Mouse (Mus musculus) G1E (cell line): ENCODE data around the gene Deaf1. TPM values are rescaled to one million over a fixed set of nuclear protein-coding genes. Genes with fewer than 3 reads are reported as not detected.

ENCODE experiments used
- ATAC-seq: 2 replicates; pipeline ENCODE4 v1.8.0; 2016; ENCODE audit warnings: mild to moderate bottlenecking; ENCODE audit not compliant: insufficient number of reproducible peaks, poor library complexity, low FRiP score, severe bottlenecking; ENCODE audit errors: extremely low read depth
- DNase-seq: peaks from one replicate; pipeline ENCODE4 v3.0.0; 2012; ENCODE audit warnings: low spot score
- H3K27me3 ChIP-seq: 2 replicates; pipeline ENCODE4 v1.6.1; 2012; ENCODE audit warnings: mild to moderate bottlenecking, low read length, inconsistent platforms; ENCODE audit not compliant: insufficient read depth
- H3K36me3 ChIP-seq: replicated peaks from 2 replicates; pipeline ENCODE3; 2012; ENCODE audit warnings: mild to moderate bottlenecking, inconsistent platforms
- H3K4me1 ChIP-seq: 2 replicates; pipeline ENCODE4 v1.6.1; 2012; ENCODE audit warnings: low read depth, low read length, inconsistent platforms, mixed read lengths; ENCODE audit not compliant: insufficient read depth
- H3K4me3 ChIP-seq: 2 replicates; pipeline ENCODE4 v1.5.1; 2012; ENCODE audit warnings: low read depth, mild to moderate bottlenecking, inconsistent platforms, low read length, moderate library complexity, mixed read lengths
- H3K9me3 ChIP-seq: replicated peaks from 2 replicates; pipeline ENCODE4 v1.6.1; 2012; ENCODE audit warnings: inconsistent platforms
- CTCF ChIP-seq: IDR thresholded peaks from 2 replicates; pipeline ENCODE4 v1.5.1; 2012; ENCODE audit warnings: low read depth, low read length, inconsistent platforms, mixed read lengths
- GATA1 ChIP-seq: IDR thresholded peaks from 2 replicates; pipeline ENCODE4 v1.6.1; 2012; ENCODE audit warnings: borderline replicate concordance, low read length, inconsistent platforms, mixed read lengths
- GATA2 ChIP-seq: IDR thresholded peaks from 2 replicates; pipeline ENCODE4 v1.6.1; 2012; ENCODE audit warnings: low read depth, low read length, inconsistent platforms, borderline replicate concordance
- POLR2AphosphoS5 ChIP-seq: IDR thresholded peaks from 2 replicates; pipeline ENCODE4 v1.6.1; 2012; ENCODE audit warnings: low read depth, low read length, inconsistent platforms; ENCODE audit not compliant: insufficient replicate concordance
- TAL1 ChIP-seq: conservative IDR thresholded peaks from 2 replicates; pipeline ENCODE4 v1.6.1; 2012; ENCODE audit warnings: low read depth, low read length, inconsistent platforms, mixed read lengths
- polyA plus RNA-seq: library from polyadenylated mRNA; stranded (reverse); fragments of >175 nt; gene quantifications from 2 replicates; pipeline ENCODE4 v1.2.3, GENCODE M21; 2012
- total RNA-seq, 2 experiments: library from RNA; stranded (forward) in 1 of 2; stranded (reverse) in 1 of 2; fragments of 200-1000 nt in 1 of 2; fragments of >200 nt in 1 of 2; fragmentation: Nextera tagmentation in 1 of 2; gene quantifications; 2 replicates each; pipeline ENCODE4 v1.2.3; 2014 to 2017

Deaf1 gene
- total and polyA plus RNA-seq, 3 experiments: 27.0 to 55.8 (median 41.2) TPM

DNA sequence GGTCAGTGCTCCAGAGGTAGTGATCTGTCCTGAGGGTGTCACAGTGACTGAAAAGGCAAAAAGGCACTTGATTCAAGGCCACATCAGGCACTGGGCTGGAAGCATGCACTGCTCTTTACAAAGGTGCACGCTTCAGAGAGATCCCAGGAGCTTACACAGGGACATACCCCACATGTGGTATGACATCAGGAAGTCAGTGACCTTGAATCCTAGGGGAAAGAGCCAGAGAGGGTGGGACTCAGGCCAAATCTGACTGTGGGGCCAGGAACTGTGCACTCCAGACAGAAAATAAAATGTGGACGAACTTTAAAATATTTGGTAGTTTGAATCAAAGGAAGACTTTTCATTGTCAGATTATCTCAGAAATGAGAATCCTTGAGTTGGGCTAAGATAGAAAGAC is 13.1 kb downstream of the Deaf1 start:
- TF ChIP-seq POLR2AphosphoS5 (no peak), TAL1 (no peak), CTCF (no peak), GATA2 (no peak), GATA1 (no peak)

DNA sequence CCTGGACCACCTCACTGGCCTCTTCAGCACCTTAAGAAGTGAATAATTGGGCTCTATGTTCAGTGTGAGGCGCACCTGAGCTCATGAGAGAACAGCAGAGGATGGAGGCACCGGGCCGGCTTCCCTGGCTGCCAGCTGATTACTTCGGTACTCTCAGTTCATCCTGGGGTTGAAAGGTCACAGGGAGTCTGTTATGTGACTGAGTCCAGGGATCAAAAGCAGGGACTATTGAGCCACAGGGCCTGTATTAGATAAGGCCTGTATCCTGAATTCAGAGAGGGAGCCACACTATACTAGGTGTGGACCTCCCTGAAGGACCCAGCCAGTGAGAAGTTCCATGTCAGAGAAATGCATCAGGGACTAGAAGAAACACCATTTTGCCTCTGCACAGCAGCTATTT is 23.0 kb downstream of the Deaf1 start:
- Histone ChIP-seq H3K4me1 (no peaks in the 10 kb centered on the region), H3K9me3 (no peaks in the 10 kb centered on the region), H3K36me3 (peaks cover 97% of the 10 kb centered on the region), H3K4me3 (no peak overlapping the region), H3K27me3 (no peaks in the 10 kb centered on the region)
- no peak for TF ChIP-seq GATA2
- no peak for TF ChIP-seq TAL1
- TF ChIP-seq GATA1: no peak
- ATAC-seq (no peak), DNase-seq (no peak)

More for the DNA sequence above, 13.1 kb downstream of the Deaf1 start:
- ATAC-seq (no peak), DNase-seq (no peak)
- Histone ChIP-seq H3K27me3 (no peaks in the 10 kb centered on the region), H3K9me3 (no peaks in the 10 kb centered on the region), H3K4me3 (no peak overlapping the region), H3K4me1 (no peaks in the 10 kb centered on the region), H3K36me3 (peaks cover 96% of the 10 kb centered on the region)

- H3K4me3 ChIP-seq: no peak overlapping the region
- peaks cover 95% of the 10 kb centered on the region for H3K36me3 ChIP-seq
- TF ChIP-seq GATA1 (no peak), GATA2 (no peak), TAL1 (no peak), POLR2AphosphoS5 (no peak), CTCF (no peak)
- H3K4me1 ChIP-seq: no peaks in the 10 kb centered on the region
- H3K9me3 ChIP-seq: no peaks in the 10 kb centered on the region
- DNase-seq: no peak
- no peaks in the 10 kb centered on the region for H3K27me3 ChIP-seq
- ATAC-seq: no peak
Observed at GRCm38 (mm10) chr7:141302702-141303268, 24.7 kb downstream of the Deaf1 start.

GRCm38 (mm10) chr7:141301386-141301785 is 26.1 kb downstream of the Deaf1 start:
- Histone ChIP-seq H3K4me1 (no peaks in the 10 kb centered on the region), H3K36me3 (peaks cover 96% of the 10 kb centered on the region), H3K4me3 (no peak overlapping the region), H3K9me3 (no peaks in the 10 kb centered on the region), H3K27me3 (no peaks in the 10 kb centered on the region)
- DNase-seq (no peak), ATAC-seq (no peak)
- no peak for TF ChIP-seq POLR2AphosphoS5
- TF ChIP-seq GATA2: no peak
- TF ChIP-seq CTCF: no peak
- TF ChIP-seq GATA1: no peak
- no peak for TF ChIP-seq TAL1

DNA sequence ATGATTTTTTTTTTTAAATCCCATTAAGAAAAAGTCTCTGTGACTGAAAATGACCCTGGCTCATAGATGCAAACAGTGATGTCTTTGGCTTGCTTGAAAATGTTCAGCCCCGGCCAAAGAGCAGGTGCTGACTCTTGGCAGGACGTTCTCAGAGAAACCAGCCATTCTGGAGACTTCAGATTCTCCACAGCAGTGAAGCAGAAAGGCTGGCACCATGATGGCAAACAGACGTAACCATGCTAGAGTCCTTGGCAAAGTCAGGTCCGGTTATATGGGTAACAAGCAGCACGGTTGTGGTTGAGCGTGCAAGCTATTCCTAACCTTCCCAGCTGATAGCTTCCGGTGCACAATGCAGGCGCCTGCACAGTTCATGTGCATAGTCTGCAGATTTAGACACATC is 28.3 kb downstream of the Deaf1 start:
- no peak for DNase-seq
- H3K4me1 ChIP-seq: no peaks in the 10 kb centered on the region
- TF ChIP-seq GATA2 (no peak), POLR2AphosphoS5 (no peak), TAL1 (no peak), CTCF (no peak)
- no peak overlapping the region for H3K4me3 ChIP-seq
- ATAC-seq: no peak
- no peaks in the 10 kb centered on the region for H3K9me3 ChIP-seq
- H3K36me3 ChIP-seq: peaks cover 74% of the 10 kb centered on the region
- H3K27me3 ChIP-seq: peaks cover 4% of the 10 kb centered on the region; the same call in 1 of the 2 replicates

DNA sequence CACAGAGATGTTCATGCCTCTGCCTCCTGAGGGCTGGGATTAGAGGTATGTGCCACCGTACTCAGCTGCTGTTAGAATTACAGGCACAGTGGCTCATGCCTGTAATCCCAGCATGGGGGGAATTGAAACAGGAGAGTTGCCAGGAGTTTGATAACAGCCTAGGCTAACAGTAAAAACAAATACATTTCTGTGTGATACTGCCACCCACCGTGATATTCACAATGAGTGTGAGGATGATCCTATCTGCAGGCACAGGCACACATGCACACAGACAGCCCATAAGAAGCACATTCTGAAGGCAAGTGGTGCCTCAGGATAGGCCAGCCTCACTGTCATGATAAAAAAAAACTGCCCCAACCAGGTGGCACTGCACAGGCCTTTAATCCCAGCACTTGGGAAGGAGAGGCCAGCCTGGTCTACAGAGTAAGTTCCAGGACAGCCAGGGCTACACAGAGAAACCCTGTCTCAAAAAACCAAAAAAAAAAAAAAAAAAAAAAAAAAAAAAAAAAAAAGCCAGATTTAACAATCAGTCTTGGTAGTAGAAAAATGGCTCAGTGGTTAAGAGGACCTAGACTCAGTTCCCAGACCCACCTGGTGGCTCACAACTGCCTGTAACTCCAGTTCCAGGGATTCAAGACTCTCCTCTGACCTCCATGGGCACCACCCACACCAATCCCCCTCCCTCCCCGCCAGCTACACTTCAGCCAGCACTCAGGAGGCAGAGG is 29.4 kb downstream of the Deaf1 start:
- H3K27me3 ChIP-seq: peaks cover 12% of the 10 kb centered on the region
- TF ChIP-seq POLR2AphosphoS5 (no peak), GATA2 (no peak), GATA1 (no peak), TAL1 (no peak)
- no peak for DNase-seq
- peaks cover 63% of the 10 kb centered on the region for H3K36me3 ChIP-seq
- H3K4me3 ChIP-seq: no peak overlapping the region
- 0 out of 2 replicates have a peak, but pooled peaks cover 3% of the 10 kb centered on the region for H3K4me1 ChIP-seq
- H3K9me3 ChIP-seq: no peaks in the 10 kb centered on the region
- no peak for ATAC-seq
